ENCODE assay signal across 1 mouse cellular context in the genomic region with DNA sequence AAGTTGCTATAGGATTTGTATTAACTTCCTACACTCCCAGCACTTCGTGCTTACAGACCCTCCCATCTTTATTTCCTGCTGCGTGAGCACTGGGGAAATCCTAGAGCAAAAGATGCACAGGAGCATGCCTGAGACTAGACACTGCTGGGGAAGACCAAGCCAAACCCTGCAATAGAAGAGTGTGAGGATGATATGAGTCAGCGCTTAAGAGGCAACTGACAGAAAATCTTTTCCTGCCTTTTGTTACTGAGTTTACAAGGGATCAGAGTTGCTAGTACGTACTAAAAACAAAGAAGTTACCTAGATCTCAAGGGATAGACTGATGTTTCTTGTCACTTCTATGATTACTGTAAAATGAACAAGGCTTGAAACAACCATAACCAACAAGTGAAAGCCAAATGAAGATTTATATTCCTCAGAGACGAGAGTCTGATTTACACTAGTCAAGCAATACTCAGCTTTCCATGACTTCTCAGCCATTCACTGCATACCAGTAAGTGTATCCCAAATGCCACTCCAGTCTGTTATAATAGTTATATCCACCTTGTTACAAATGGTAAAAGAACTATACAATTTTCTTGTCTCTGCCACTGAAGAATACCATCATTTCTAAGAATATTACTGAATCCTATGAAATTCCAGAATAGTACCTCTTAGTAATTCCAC.
TF ChIP-seq lines count a peak whose summit lies in the region.

No protein-coding gene starts in this region.

TF ChIP-seq in CH12.LX, 34 proteins besides CTCF, POLR2A, EP300 and RAD21 (continued from another document):
- 0 out of 2 replicates have a peak, but pooled peaks have one; percentile 57 for TF ChIP-seq E2F4 (IDR thresholded peaks at IDR 0.05; ENCODE audit: insufficient replicate concordance, low read depth, low read length)
- TF ChIP-seq ELF1 (IDR thresholded peaks at IDR 0.05; ENCODE audit: low read depth, low read length): 0 out of 2 replicates have a peak, but pooled peaks have one; percentile 31
- TF ChIP-seq MAZ (IDR thresholded peaks at IDR 0.05; ENCODE audit: low read depth, low read length): 0 out of 2 replicates have a peak, but pooled peaks have one; percentile 34
- TF ChIP-seq MAFK (IDR thresholded peaks at IDR 0.05; ENCODE audit: insufficient replicate concordance, low read length): 0 out of 2 replicates have a peak, but pooled peaks have one; percentile 57
- TF ChIP-seq POLR2AphosphoS2 (IDR thresholded peaks at IDR 0.05; ENCODE audit: low read depth, low read length): no peak
- 0 out of 2 replicates have a peak, but pooled peaks have one; percentile 21 for TF ChIP-seq MXI1 (IDR thresholded peaks at IDR 0.05; ENCODE audit: low read depth, low read length)
- TF ChIP-seq ZNF384 (IDR thresholded peaks at IDR 0.05; ENCODE audit: low read depth, low read length): no peak
- TF ChIP-seq HCFC1 (IDR thresholded peaks at IDR 0.05; ENCODE audit: low read depth, low read length): no peak
- no peak for TF ChIP-seq ZC3H11A (IDR thresholded peaks at IDR 0.05; ENCODE audit: low read depth, low read length)
- peak; percentile 50; the same call in 1 of the 2 replicates for TF ChIP-seq ZMIZ1 (IDR thresholded peaks at IDR 0.05; ENCODE audit: low read depth, low read length)
- TF ChIP-seq PAX5 (IDR thresholded peaks at IDR 0.05; ENCODE audit: low read length): no peak
- TF ChIP-seq ZKSCAN1 (IDR thresholded peaks at IDR 0.05; ENCODE audit: borderline replicate concordance, low read depth, low read length): no peak
- no peak for TF ChIP-seq SMC3 (IDR thresholded peaks at IDR 0.05; ENCODE audit: low read depth, low read length)
- peak; percentile 87 for TF ChIP-seq IRF4 (IDR thresholded peaks at IDR 0.05; ENCODE audit: low read depth, low read length)
- no peak for TF ChIP-seq CHD1 (IDR thresholded peaks at IDR 0.05; ENCODE audit: low read depth, low read length)
TF ChIP-seq in CH12.LX: peak in this region for 16.
